7 mouse cellular contexts compared by ENCODE assay signal in the genomic region with DNA sequence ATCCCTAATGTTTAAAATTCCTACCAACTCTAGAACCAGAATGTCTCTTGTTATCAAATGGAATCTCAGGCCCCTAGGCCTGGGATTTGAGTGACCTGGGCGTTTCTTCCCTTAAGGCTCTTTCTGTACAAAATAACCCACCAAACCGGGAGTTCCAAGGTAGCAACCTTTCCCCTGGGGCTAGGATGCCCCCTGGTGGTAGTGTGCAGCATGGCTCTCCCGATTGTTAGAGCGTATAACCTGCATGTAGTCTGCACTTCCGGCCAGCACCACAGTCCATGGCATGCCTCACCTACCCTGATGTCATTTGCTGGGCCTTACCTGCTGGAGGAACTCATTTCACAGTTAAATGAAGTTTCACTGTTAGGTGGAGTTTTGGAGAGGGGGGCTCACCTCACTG. TPM values are rescaled to one million over a fixed set of nuclear protein-coding genes. Genes with fewer than 3 reads are reported as not detected.
DNase-seq lines count a peak whose midpoint lies in the region; ATAC-seq and TF ChIP-seq lines count a peak whose summit lies in the region.

No protein-coding gene starts in this region.

- TF ChIP-seq CTCF in brain, embryonic 14.5 days (IDR thresholded peaks at IDR 0.05; ENCODE audit: borderline replicate concordance, extremely low read depth, insufficient read depth, insufficient read length) = peak; percentile 54; the same call in 1 of the 2 replicates
- peak; percentile 94 for TF ChIP-seq CTCF in liver, embryonic 14.5 days (IDR thresholded peaks at IDR 0.05; ENCODE audit: low read depth)

- no peak for TF ChIP-seq POLR2A in brain, embryonic 14.5 days (IDR thresholded peaks at IDR 0.05; ENCODE audit: borderline replicate concordance, extremely low read depth, insufficient read depth, insufficient read length, poor library complexity, severe bottlenecking)

- no peaks in the 10 kb centered on the region for H3K36me3 ChIP-seq in ES-E14 (ENCODE audit: control insufficient read depth, insufficient read depth, low read length, poor library complexity, severe bottlenecking)
- H3K36me3 ChIP-seq in liver, embryonic 14.5 days (replicated peaks; ENCODE audit: control insufficient read depth, insufficient read depth, low read depth) = no peaks in the 10 kb centered on the region

- peaks cover 2 to 11% of the 10 kb centered on the region in 2 experiments; a peak in 2 of 4 replicates for H3K4me1 ChIP-seq in ES-E14 (ENCODE audit: control insufficient read depth in 2 of 2, insufficient read depth in 2 of 2, low read length in 2 of 2, poor library complexity in 1 of 2)
- H3K4me1 ChIP-seq in liver, embryonic 14.5 days (replicated peaks; ENCODE audit: control insufficient read depth in 2 of 2, insufficient read depth in 2 of 2, low read length in 1 of 2) = peaks cover 4 to 22% of the 10 kb centered on the region in 2 experiments

- H3K9me3 ChIP-seq in ES-E14 (ENCODE audit: control insufficient read depth, insufficient read depth, low read depth, low read length) = no peaks in the 10 kb centered on the region
- H3K9me3 ChIP-seq in liver, embryonic 14.5 days (ENCODE audit: control insufficient read depth, low read length) = no peaks in the 10 kb centered on the region; the same call in 1 of the 2 replicates

- no peak overlapping the region for H3K27ac ChIP-seq in ES-E14 (ENCODE audit: insufficient read depth, low read depth, low read length, poor library complexity, severe bottlenecking)
- H3K27ac ChIP-seq in liver, embryonic 14.5 days = no peak overlapping the region

- DNase-seq in layer of hippocampus, adult 11-12 months (ENCODE audit: low spot score) = peak; percentile 68
- no peak for DNase-seq in layer of hippocampus, adult 9-11 months
- DNase-seq in ES-E14 (ENCODE audit: low read depth, low spot score) = peak; percentile 69
- no peak for DNase-seq in brain, embryonic 14.5 days (ENCODE audit: low read depth)
- no peak for DNase-seq in liver, embryonic 14.5 days (ENCODE audit: low read depth in 3 of 3, low spot score in 3 of 3)
- DNase-seq in spleen, postnatal 10 days (ENCODE audit: low spot score in 2 of 2) = peak; percentile 49 to 74
- DNase-seq in gastrocnemius, adult 8-10 months (ENCODE audit: low spot score in 2 of 2) = no peak

- peaks cover 14% of the 10 kb centered on the region for H3K27me3 ChIP-seq in liver, embryonic 14.5 days (ENCODE audit: control insufficient read depth, insufficient read depth, low read length)

- 0 out of 2 replicates have a peak overlapping the region, but pooled peaks have one; percentile 43 for H3K4me2 ChIP-seq in liver, embryonic 14.5 days (ENCODE audit: low read depth)

- in situ Hi-C loops in ES-E14 (cut with MboI; ENCODE audit: low sequenced_read_pairs in 2 of 2, unreplicated experiment in 2 of 2) = no loop called here

- TF ChIP-seq EP300 in liver, embryonic 14.5 days (IDR thresholded peaks at IDR 0.05; ENCODE audit: low read depth) = no peak

- no peak overlapping the region for H3K9ac ChIP-seq in ES-E14 (ENCODE audit: insufficient read depth, low read depth, low read length, poor library complexity, severe bottlenecking)
- H3K9ac ChIP-seq in liver, embryonic 14.5 days (replicated peaks) = no peak overlapping the region

- ATAC-seq in liver, embryonic 14.5 days (ENCODE audit: insufficient read depth) = 0 out of 2 replicates have a peak, but pooled peaks have one; percentile 21

- peak overlapping the region; percentile 3 to 86; a peak in 1 of 4 replicates for H3K4me3 ChIP-seq in ES-E14 (ENCODE audit: insufficient read depth in 1 of 2, low read depth in 1 of 2, low read length in 2 of 2, poor library complexity in 1 of 2, severe bottlenecking in 1 of 2)
- no peak overlapping the region for H3K4me3 ChIP-seq in liver, embryonic 14.5 days (ENCODE audit: insufficient read depth in 1 of 2, low read depth in 2 of 2, low read length in 2 of 2)

- 39% methylated on average over 5 of the region's 5 CpGs for WGBS in liver, embryonic 14.5 days (ENCODE audit: insufficient replicate concordance)

TF ChIP-seq in ES-E14, 5 proteins besides CTCF, POLR2A, EP300 and RAD21:
- TF ChIP-seq HCFC1 (IDR thresholded peaks at IDR 0.05; ENCODE audit: borderline replicate concordance, insufficient read depth, low read length) (no peak), ZC3H11A (IDR thresholded peaks at IDR 0.05; ENCODE audit: borderline replicate concordance, low read depth, low read length) (peak; percentile 55; the same call in 1 of the 2 replicates)
TF ChIP-seq in ES-E14: peak in this region for 1.

RNA-seq across cellular contexts. Expression of gene Sec14l2, which starts 0.7 kb away (rescaled TPM):
- total RNA-seq in ES-E14 (2012; rRNA removed) = 7.9 and 9.0 TPM in 2 replicates
- 4.1 and 5.9 TPM in 2 replicates for polyA plus RNA-seq in brain, embryonic 14.5 days (2012; rRNA removed)
- 6.9 and 9.5 TPM in 2 replicates for polyA plus RNA-seq in liver, embryonic 14.5 days (2012; rRNA removed)
- 4.5 and 6.0 TPM in 2 replicates for polyA plus RNA-seq in liver, embryonic 14.5 days (2014; fragmentation: Nextera tagmentation; extraction: Ambion mirVana)
- total RNA-seq in gastrocnemius, adult 8-10 months (2022) = under 1 TPM in 3 of 4 experiments, not detected in 1; 0.11 to 0.46 (median 0.24) TPM

RNA-seq across cellular contexts. Expression of gene Rnf215, which starts 11.1 kb away (rescaled TPM):
- total RNA-seq in ES-E14 (2012; rRNA removed) = 19.5 and 28.8 TPM in 2 replicates
- 60.4 and 66.1 TPM in 2 replicates for polyA plus RNA-seq in brain, embryonic 14.5 days (2012; rRNA removed)
- 4.8 and 5.1 TPM in 2 replicates for polyA plus RNA-seq in liver, embryonic 14.5 days (2012; rRNA removed)
- polyA plus RNA-seq in liver, embryonic 14.5 days (2014; fragmentation: Nextera tagmentation; extraction: Ambion mirVana) = 4.3 and 6.2 TPM in 2 replicates
- total RNA-seq in gastrocnemius, adult 8-10 months (2022) = 1 to 10 TPM; 2.9 to 4.4 (median 4.0) TPM

RNA-seq across cellular contexts. Expression of gene Mtfp1, which starts 28.7 kb away (rescaled TPM):
- 12.7 and 20.5 TPM in 2 replicates for total RNA-seq in ES-E14 (2012; rRNA removed)
- polyA plus RNA-seq in brain, embryonic 14.5 days (2012; rRNA removed) = 5.7 and 5.9 TPM in 2 replicates
- polyA plus RNA-seq in liver, embryonic 14.5 days (2012; rRNA removed) = 13.3 and 16.7 TPM in 2 replicates
- polyA plus RNA-seq in liver, embryonic 14.5 days (2014; fragmentation: Nextera tagmentation; extraction: Ambion mirVana) = 20.6 and 22.5 TPM in 2 replicates
- 10 to 100 TPM; 37.5 to 49.4 (median 44.0) TPM for total RNA-seq in gastrocnemius, adult 8-10 months (2022)

RNA-seq across cellular contexts. Expression of gene Ccdc157, which starts 36.2 kb away (rescaled TPM):
- total RNA-seq in ES-E14 (2012; rRNA removed) = 4.3 and 5.8 TPM in 2 replicates
- polyA plus RNA-seq in brain, embryonic 14.5 days (2012; rRNA removed) = 13.2 and 15.1 TPM in 2 replicates
- 0.88 and 0.97 TPM in 2 replicates for polyA plus RNA-seq in liver, embryonic 14.5 days (2012; rRNA removed)
- polyA plus RNA-seq in liver, embryonic 14.5 days (2014; fragmentation: Nextera tagmentation; extraction: Ambion mirVana) = 0.32 and 0.47 TPM in 2 replicates
- total RNA-seq in gastrocnemius, adult 8-10 months (2022) = 1 to 10 TPM; 1.7 to 2.5 (median 2.2) TPM

RNA-seq across cellular contexts. Expression of gene Sf3a1, which starts 36.2 kb away (rescaled TPM):
- total RNA-seq in ES-E14 (2012; rRNA removed) = 49.1 and 57.4 TPM in 2 replicates
- 70.4 and 84.0 TPM in 2 replicates for polyA plus RNA-seq in brain, embryonic 14.5 days (2012; rRNA removed)
- 16.4 and 18.6 TPM in 2 replicates for polyA plus RNA-seq in liver, embryonic 14.5 days (2012; rRNA removed)
- polyA plus RNA-seq in liver, embryonic 14.5 days (2014; fragmentation: Nextera tagmentation; extraction: Ambion mirVana) = 23.5 and 24.2 TPM in 2 replicates
- 10 to 100 TPM; 11.3 to 15.6 (median 12.2) TPM for total RNA-seq in gastrocnemius, adult 8-10 months (2022)

Comparison
In these comparisons a context has a peak if more than half of its experiments do, and no peak if none do; other contexts are left out.
1. DNase-seq: peak in layer of hippocampus, adult 11-12 months (single experiment), ES-E14 (single experiment) and spleen, postnatal 10 days (2 of 2); none in layer of hippocampus, adult 9-11 months (single experiment), brain, embryonic 14.5 days (single experiment), liver, embryonic 14.5 days (0 of 3) and gastrocnemius, adult 8-10 months (0 of 2).
2. H3K4me3 ChIP-seq: peak in ES-E14 (2 of 2); none in liver, embryonic 14.5 days (0 of 2).